Mouse (Mus musculus) CH12.LX (cell line): ENCODE measurements around the gene Serinc4. TPM values are rescaled to one million over a fixed set of nuclear protein-coding genes. Genes with fewer than 3 reads are reported as not detected.

ENCODE experiments used
- DNase-seq: peaks from one replicate; pipeline ENCODE4 v3.0.0-alpha.2; 2013; ENCODE audit errors: extremely low read depth
- H3K27ac ChIP-seq: 2 replicates; pipeline ENCODE4 v1.5.1; 2012; ENCODE audit warnings: low read depth, mild to moderate bottlenecking, control low read depth, moderate library complexity; ENCODE audit not compliant: insufficient read depth
- H3K27me3 ChIP-seq: replicated peaks from 2 replicates; pipeline ENCODE3; 2012; ENCODE audit warnings: inconsistent platforms
- H3K36me3 ChIP-seq, 2 experiments: replicated peaks in 1 of 2; 2 replicates each; pipeline versions ENCODE3 to v1.6.1; 2012; ENCODE audit warnings: inconsistent platforms in 1 of 2, low read length in 1 of 2, mild to moderate bottlenecking in 1 of 2, mixed read lengths in 1 of 2, moderate library complexity in 1 of 2; ENCODE audit not compliant: control insufficient read depth in 1 of 2, insufficient read depth in 1 of 2
- H3K4me1 ChIP-seq, 2 experiments: 2 replicates each; pipeline ENCODE4 v1.6.1; 2012; ENCODE audit warnings: inconsistent platforms in 1 of 2, moderate library complexity in 1 of 2; ENCODE audit not compliant: insufficient read depth in 2 of 2, control insufficient read depth in 1 of 2
- H3K4me2 ChIP-seq: 2 replicates; pipeline ENCODE4 v1.6.1; 2012; ENCODE audit warnings: low read depth, mild to moderate bottlenecking, control low read depth; ENCODE audit not compliant: poor library complexity, insufficient read depth, severe bottlenecking
- H3K4me3 ChIP-seq, 3 experiments: fragments of 150-350 bp in 1 of 3; sonication (generic) in 1 of 3; replicated peaks in 1 of 3; 2 replicates each; pipeline versions ENCODE3 to v1.5.1; 2011 to 2012; ENCODE audit warnings: low read depth in 2 of 3, low read length in 2 of 3, mild to moderate bottlenecking in 2 of 3, moderate library complexity in 2 of 3, control low read depth in 1 of 3, improper control_type of control experiment in 1 of 3, inconsistent platforms in 1 of 3, mixed read lengths in 1 of 3; ENCODE audit not compliant: poor library complexity in 1 of 3
- H3K79me2 ChIP-seq: replicated peaks from 2 replicates; pipeline ENCODE4 v1.6.1; 2012; ENCODE audit warnings: mild to moderate bottlenecking, moderate library complexity; ENCODE audit not compliant: control insufficient read depth, poor library complexity, insufficient read depth, severe bottlenecking; ENCODE audit errors: extremely low read depth
- H3K9ac ChIP-seq: 2 replicates; pipeline ENCODE4 v1.6.1; 2012; ENCODE audit warnings: low read depth, mild to moderate bottlenecking, control low read depth, moderate library complexity; ENCODE audit not compliant: insufficient read depth
- H3K9me3 ChIP-seq: replicated peaks from 2 replicates; pipeline ENCODE3; 2012; ENCODE audit warnings: low read length, inconsistent platforms, mixed read lengths
- BHLHE40 ChIP-seq: IDR thresholded peaks from 2 replicates; pipeline ENCODE4 v1.6.1; 2011; ENCODE audit warnings: mild to moderate bottlenecking, low read depth, low read length, improper control_type of control experiment
- CHD1 ChIP-seq: IDR thresholded peaks from 2 replicates; pipeline ENCODE4 v1.6.1; 2012; ENCODE audit warnings: low read depth, low read length, improper control_type of control experiment, inconsistent platforms
- CHD2 ChIP-seq: IDR thresholded peaks from 2 replicates; pipeline ENCODE4 v1.6.1; 2011; ENCODE audit warnings: low read length, improper control_type of control experiment
- CTCF ChIP-seq, 2 experiments: IDR thresholded peaks in 1 of 2; conservative IDR thresholded peaks in 1 of 2; 2 replicates each; pipeline ENCODE4 v1.5.1; 2011 to 2012; ENCODE audit warnings: low read depth in 2 of 2, low read length in 2 of 2, improper control_type of control experiment in 1 of 2, inconsistent platforms in 1 of 2, mild to moderate bottlenecking in 1 of 2, moderate library complexity in 1 of 2
- E2F4 ChIP-seq: IDR thresholded peaks from 2 replicates; pipeline ENCODE4 v1.6.1; 2011; ENCODE audit warnings: low read depth, low read length, improper control_type of control experiment; ENCODE audit not compliant: insufficient replicate concordance
- ELF1 ChIP-seq: IDR thresholded peaks from 2 replicates; pipeline ENCODE4 v1.6.1; 2014; ENCODE audit warnings: low read depth, mild to moderate bottlenecking, inconsistent platforms, low read length, improper control_type of control experiment
- ETS1 ChIP-seq: conservative IDR thresholded peaks from 2 replicates; pipeline ENCODE4 v1.6.1; 2012; ENCODE audit warnings: low read depth, mild to moderate bottlenecking, inconsistent platforms, low read length, improper control_type of control experiment, moderate library complexity
- GABPA ChIP-seq: IDR thresholded peaks from 2 replicates; pipeline ENCODE4 v1.6.1; 2012; ENCODE audit warnings: low read depth, low read length, improper control_type of control experiment, inconsistent platforms; ENCODE audit not compliant: insufficient replicate concordance
- IRF4 ChIP-seq: IDR thresholded peaks from 2 replicates; pipeline ENCODE4 v1.6.1; 2014; ENCODE audit warnings: low read depth, mild to moderate bottlenecking, inconsistent platforms, low read length, improper control_type of control experiment
- JUN ChIP-seq: IDR thresholded peaks from 2 replicates; pipeline ENCODE4 v1.6.1; 2011; ENCODE audit warnings: low read depth, mild to moderate bottlenecking, low read length, improper control_type of control experiment, moderate library complexity; ENCODE audit not compliant: insufficient read depth
- JUND ChIP-seq: conservative IDR thresholded peaks from 2 replicates; pipeline ENCODE4 v1.6.1; 2011; ENCODE audit warnings: low read depth, low read length, improper control_type of control experiment
- MAFK ChIP-seq: IDR thresholded peaks from 2 replicates; pipeline ENCODE4 v1.6.1; 2011; ENCODE audit warnings: low read length, improper control_type of control experiment; ENCODE audit not compliant: insufficient replicate concordance
- MXI1 ChIP-seq: IDR thresholded peaks from 2 replicates; pipeline ENCODE4 v1.6.1; 2011; ENCODE audit warnings: mild to moderate bottlenecking, low read depth, low read length, improper control_type of control experiment
- MYC ChIP-seq: IDR thresholded peaks from 2 replicates; pipeline ENCODE4 v1.6.1; 2011; ENCODE audit warnings: low read depth, mild to moderate bottlenecking, improper control_type of control experiment, low read length
- NRF1 ChIP-seq: IDR thresholded peaks from 2 replicates; pipeline ENCODE4 v1.6.1; 2014; ENCODE audit warnings: low read depth, mild to moderate bottlenecking, inconsistent platforms, low read length, improper control_type of control experiment, moderate library complexity
- PAX5 ChIP-seq: IDR thresholded peaks from 2 replicates; pipeline ENCODE4 v1.6.1; 2012; ENCODE audit warnings: low read length, inconsistent platforms, mixed read lengths
- POLR2A ChIP-seq: IDR thresholded peaks from 2 replicates; pipeline ENCODE4 v1.6.1; 2011; ENCODE audit warnings: low read depth, mild to moderate bottlenecking, improper control_type of control experiment, low read length
- POLR2AphosphoS2 ChIP-seq: IDR thresholded peaks from 2 replicates; pipeline ENCODE4 v1.6.1; 2011; ENCODE audit warnings: low read depth, low read length, improper control_type of control experiment
- RCOR1 ChIP-seq: conservative IDR thresholded peaks from 2 replicates; pipeline ENCODE4 v1.6.1; 2012; ENCODE audit warnings: low read depth, mild to moderate bottlenecking, inconsistent platforms, low read length, improper control_type of control experiment
- TBP ChIP-seq: conservative IDR thresholded peaks from 2 replicates; pipeline ENCODE4 v1.6.1; 2011; ENCODE audit warnings: low read depth, low read length, improper control_type of control experiment
- UBTF ChIP-seq: IDR thresholded peaks from 2 replicates; pipeline ENCODE4 v1.6.1; 2012; ENCODE audit warnings: low read depth, mild to moderate bottlenecking, inconsistent platforms, low read length, improper control_type of control experiment, moderate library complexity
- USF1 ChIP-seq: IDR thresholded peaks from 2 replicates; pipeline ENCODE4 v1.6.1; 2014; ENCODE audit warnings: low read depth, mild to moderate bottlenecking, inconsistent platforms, low read length, improper control_type of control experiment
- USF2 ChIP-seq: conservative IDR thresholded peaks from 2 replicates; pipeline ENCODE4 v1.6.1; 2011; ENCODE audit warnings: low read depth, low read length, improper control_type of control experiment
- ZC3H11A ChIP-seq: IDR thresholded peaks from 2 replicates; pipeline ENCODE4 v1.6.1; 2012; ENCODE audit warnings: low read depth, mild to moderate bottlenecking, inconsistent platforms, low read length, improper control_type of control experiment
- ZKSCAN1 ChIP-seq: IDR thresholded peaks from 2 replicates; pipeline ENCODE4 v1.6.1; 2012; ENCODE audit warnings: low read depth, inconsistent platforms, low read length, improper control_type of control experiment, borderline replicate concordance
- ZMIZ1 ChIP-seq: IDR thresholded peaks from 2 replicates; pipeline ENCODE4 v1.6.1; 2012; ENCODE audit warnings: low read depth, mild to moderate bottlenecking, inconsistent platforms, low read length, improper control_type of control experiment
- dilution Hi-C: fragments of 300-500 bp; cut with MboI; formaldehyde crosslinking; loops from 2 replicates; pipeline ENCODE4 v1.14.3; 2020; ENCODE audit warnings: low sequenced_read_pairs; ENCODE audit not compliant: extremely low pct_unique_long_range_greater_than_20kb, extremely low pct_ligation_motif_present
- in situ Hi-C: fragments of 300-500 bp; cut with MboI; formaldehyde crosslinking; loops from 3 replicates; pipeline ENCODE4 v1.14.3; 2019; ENCODE audit warnings: low sequenced_read_pairs, low pct_ligation_motif_present, low pct_unique_long_range_greater_than_20kb, mixed read lengths
- polyA plus RNA-seq: library from polyadenylated mRNA; unstranded; fragments of >175 nt; gene quantifications from 2 replicates; pipeline ENCODE4 v1.2.1, GENCODE M21; 2012; ENCODE audit warnings: low read depth; ENCODE audit not compliant: insufficient read length
- total RNA-seq, 2 experiments: library from RNA; depleted of rRNA; stranded (reverse); fragments of 300-350 nt in 1 of 2; fragments of >200 nt in 1 of 2; gene quantifications; 2 replicates each; pipeline ENCODE4 v1.2.3; 2012 to 2014

Serinc4 gene
- total and polyA plus RNA-seq, 3 experiments, result 0.17 to 0.89 (median 0.29) TPM

DNA sequence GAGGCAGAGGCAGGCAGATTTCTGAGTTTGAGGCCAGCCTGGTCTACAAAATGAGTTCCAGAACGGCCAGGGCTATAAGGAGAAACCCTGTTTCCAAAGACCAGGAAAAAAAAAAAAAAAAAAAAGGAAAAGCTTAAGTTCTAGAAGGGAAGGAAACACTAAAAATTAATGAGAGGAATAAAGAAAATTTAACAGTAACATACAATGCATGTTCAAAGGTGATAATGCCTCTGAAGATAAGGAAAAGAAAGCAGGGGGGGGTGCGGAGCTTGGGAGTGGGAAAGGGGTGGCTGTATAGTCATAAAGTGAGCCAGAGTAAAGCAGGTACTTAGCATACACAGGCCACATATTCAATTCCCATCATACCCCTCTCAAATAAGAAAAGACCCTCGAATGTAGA lies 11.5 kb downstream of the Serinc4 start:
- dilution Hi-C loops, result no loop called here
- TF ChIP-seq BHLHE40, result no peak
- no peak for TF ChIP-seq CTCF (conservative IDR thresholded peaks at IDR 0.05 in 1 of 2, IDR thresholded peaks at IDR 0.05 in 1 of 2; ENCODE audit: low read depth in 2 of 2, low read length in 2 of 2)
- no peak for TF ChIP-seq UBTF
- no peak for TF ChIP-seq MYC
- TF ChIP-seq JUND, result no peak
- no peak for TF ChIP-seq POLR2AphosphoS2
- no peak for TF ChIP-seq TBP
- TF ChIP-seq ETS1, result no peak
- no peak for TF ChIP-seq E2F4
- no peak for TF ChIP-seq ZMIZ1
- TF ChIP-seq USF1, result no peak
- TF ChIP-seq PAX5, result no peak
- TF ChIP-seq ZC3H11A, result no peak
- TF ChIP-seq MAFK, result no peak
- TF ChIP-seq IRF4, result no peak
- Histone ChIP-seq H3K36me3 (no peaks in the 10 kb centered on the region), H3K79me2 (peaks cover 3% of the 10 kb centered on the region), H3K4me3 (no peak overlapping the region), H3K9ac (no peak overlapping the region), H3K9me3 (no peaks in the 10 kb centered on the region), H3K4me1 (peaks cover 6 to 36% of the 10 kb centered on the region in 2 experiments), H3K27me3 (peaks cover 38% of the 10 kb centered on the region), H3K27ac (no peak overlapping the region), H3K4me2 (no peak overlapping the region)
- in situ Hi-C loops, result no loop called here
- no peak for DNase-seq

- no peak within 1 kb of the TSS for H3K4me3 ChIP-seq
- dilution Hi-C loops, result no loop called here
- H3K79me2 ChIP-seq, result no peaks in the 10 kb centered on the region
- no peak within 1 kb of the TSS for H3K9ac ChIP-seq
- in situ Hi-C loops, result no loop called here
- H3K4me1 ChIP-seq, result peaks cover 6 to 34% of the 10 kb centered on the region in 2 experiments
- TF ChIP-seq UBTF (no peak), MXI1 (no peak), ELF1 (no peak), RCOR1 (no peak), E2F4 (no peak), ZC3H11A (no peak), MYC (no peak), USF2 (no peak), CHD2 (no peak), CHD1 (no peak), JUN (no peak), GABPA (no peak), POLR2A (no peak), BHLHE40 (no peak), ZKSCAN1 (no peak), JUND (no peak), POLR2AphosphoS2 (no peak), MAFK (no peak), NRF1 (no peak)
- H3K27me3 ChIP-seq, result peaks cover 38% of the 10 kb centered on the region
- H3K36me3 ChIP-seq, result peaks cover 5 to 7% of the 10 kb centered on the region in 2 experiments
- H3K4me2 ChIP-seq, result peak within 1 kb of the TSS; percentile 90
- DNase-seq, result no peak
- H3K27ac ChIP-seq, result no peak within 1 kb of the TSS
- no peaks in the 10 kb centered on the region for H3K9me3 ChIP-seq
Observed at GRCm38 (mm10) chr2:121444178-121444577, 12.4 kb downstream of the Serinc4 start, which contains the start of gene Ell3. TSS of gene Ell3 (minus strand) at chr2:121444278.
